Mouse (Mus musculus) lung, adult 2 months (tissue): ENCODE measurements around the gene Adamtsl1.

ENCODE experiments used
- CTCF ChIP-seq: fragments of 200-500 bp; IDR thresholded peaks from 2 replicates; pipeline ENCODE4 v1.5.1; 2011; ENCODE audit warnings: mild to moderate bottlenecking, low read length, control low read depth; ENCODE audit not compliant: insufficient read depth
- POLR2A ChIP-seq: fragments of 200-500 bp; IDR thresholded peaks from 2 replicates; pipeline ENCODE4 v1.6.1; 2011; ENCODE audit warnings: low read depth, mild to moderate bottlenecking, control low read depth, low read length, borderline replicate concordance; ENCODE audit errors: extremely low read depth

DNA sequence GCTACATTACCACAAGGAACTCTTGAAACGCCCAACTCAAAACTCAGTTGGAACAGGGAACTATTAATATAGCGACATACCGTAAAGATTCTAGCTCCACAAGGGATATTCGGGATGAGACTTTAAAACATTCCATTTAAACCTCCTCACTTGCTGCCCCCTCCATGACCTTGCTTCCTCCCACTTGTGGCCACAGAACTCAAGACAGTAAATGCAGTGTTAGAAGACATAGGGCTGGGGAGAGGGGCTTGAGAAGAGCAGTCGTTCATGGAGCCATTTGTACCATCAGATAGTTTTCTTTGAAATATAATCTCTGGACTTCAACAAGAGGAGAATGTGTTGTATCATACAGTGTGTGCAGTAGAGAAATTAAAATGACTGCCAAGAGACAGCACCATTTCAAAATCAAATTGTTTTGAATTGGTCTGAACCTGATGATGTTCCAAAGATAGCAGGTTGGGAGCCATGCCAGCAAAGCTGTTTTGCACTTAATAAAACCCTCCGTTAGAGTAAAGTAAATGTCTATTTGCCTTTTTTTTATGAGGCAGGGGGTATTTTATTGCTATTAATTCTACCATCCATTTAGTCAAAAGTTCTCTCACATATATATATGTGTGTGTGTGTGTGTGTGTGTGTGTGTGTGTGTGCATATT lies 759.9 kb downstream of the Adamtsl1 start:
- TF ChIP-seq CTCF: no peak
- no peak for TF ChIP-seq POLR2A
